Mouse (Mus musculus) lung, postnatal 36 days (tissue): ENCODE data around the gene Trp53i13.
"Not testable (repeated sequence)": the region's sequence is repeated elsewhere in the genome, so short reads cannot be mapped to it uniquely, and the experiment has no call there.

Source experiments
- DNase-seq: peaks from one replicate; pipeline ENCODE4 v3.0.0; 2022; ENCODE audit warnings: mixed read lengths

Gene Trp53i13

DNA sequence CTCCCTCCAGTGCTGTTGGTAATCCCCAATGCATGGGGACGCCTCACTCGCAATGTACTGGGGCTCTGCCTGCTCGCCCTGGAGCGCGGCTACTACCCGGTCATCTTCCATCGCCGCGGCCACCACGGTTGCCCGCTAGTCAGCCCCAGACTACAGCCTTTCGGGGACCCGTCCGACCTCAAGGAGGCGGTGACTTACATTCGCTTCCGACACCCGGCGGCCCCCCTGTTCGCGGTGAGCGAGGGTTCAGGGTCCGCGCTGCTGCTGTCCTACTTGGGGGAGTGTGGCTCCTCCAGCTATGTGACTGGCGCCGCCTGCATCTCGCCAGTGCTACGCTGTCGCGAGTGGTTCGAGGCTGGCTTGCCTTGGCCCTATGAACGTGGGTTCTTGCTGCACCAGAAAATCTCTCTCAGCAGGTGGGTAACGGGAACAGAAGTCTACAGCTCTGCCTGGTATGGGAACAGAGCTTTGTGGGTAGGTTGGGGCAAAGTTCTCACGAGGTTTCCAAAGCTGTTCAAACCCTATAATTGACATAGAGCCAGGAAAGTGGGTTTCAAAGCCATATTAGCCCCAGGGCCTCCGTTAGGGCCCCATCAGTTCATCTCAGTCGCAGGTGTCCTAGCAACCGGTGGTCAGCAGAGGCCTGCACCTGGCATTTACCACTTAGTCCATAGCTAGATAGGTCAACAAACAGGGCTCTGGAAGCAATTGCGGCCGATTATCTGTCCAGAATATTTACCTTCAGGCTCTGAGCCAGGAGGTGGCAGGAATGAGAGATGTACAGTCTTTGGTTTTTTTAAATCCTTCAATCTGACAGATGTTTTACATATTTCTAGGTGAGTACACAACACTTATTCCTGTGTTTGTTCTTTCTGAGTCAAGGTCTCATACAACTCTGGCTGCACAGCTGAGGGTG is at the start of gene Trp53i13:
TSS of gene Trp53i13 (minus strand) at position 344 of the 916 bp plus-strand sequence.
- DNase-seq: no peak

- DNase-seq: no peak
These were observed 29.5 kb upstream of the Trp53i13 start for GRCm38 (mm10) chr11:77545261-77545660.

DNA sequence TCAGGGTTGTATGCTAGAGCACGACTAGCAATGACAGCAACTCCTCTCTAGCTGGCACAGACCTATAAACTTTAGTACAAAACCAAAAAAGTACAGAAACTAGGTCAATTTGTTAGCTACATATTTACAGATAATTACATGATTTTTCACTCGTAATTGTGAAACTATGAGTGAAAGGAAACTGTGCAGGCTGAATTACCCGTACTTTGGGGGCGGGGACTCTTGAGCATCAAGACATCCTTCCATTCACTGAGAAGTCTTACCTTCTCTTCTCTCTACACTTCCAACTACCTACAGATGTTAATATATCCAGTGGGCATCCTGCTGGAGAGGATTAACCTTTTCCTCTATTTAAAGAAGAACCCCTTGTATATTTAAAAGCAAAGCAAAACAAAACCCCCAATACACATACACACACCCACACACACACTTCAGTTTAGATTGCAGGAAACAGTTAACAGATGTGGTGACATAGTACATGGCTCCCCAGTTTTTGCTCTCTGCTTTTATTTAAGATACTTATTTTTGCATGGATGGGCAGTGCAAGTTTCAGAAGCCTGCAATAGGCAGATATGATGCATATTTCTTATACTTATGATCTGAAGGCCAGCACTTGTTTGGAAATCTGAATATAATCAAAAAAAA is 16.5 kb upstream of the Trp53i13 start:
- DNase-seq: no peak

DNA sequence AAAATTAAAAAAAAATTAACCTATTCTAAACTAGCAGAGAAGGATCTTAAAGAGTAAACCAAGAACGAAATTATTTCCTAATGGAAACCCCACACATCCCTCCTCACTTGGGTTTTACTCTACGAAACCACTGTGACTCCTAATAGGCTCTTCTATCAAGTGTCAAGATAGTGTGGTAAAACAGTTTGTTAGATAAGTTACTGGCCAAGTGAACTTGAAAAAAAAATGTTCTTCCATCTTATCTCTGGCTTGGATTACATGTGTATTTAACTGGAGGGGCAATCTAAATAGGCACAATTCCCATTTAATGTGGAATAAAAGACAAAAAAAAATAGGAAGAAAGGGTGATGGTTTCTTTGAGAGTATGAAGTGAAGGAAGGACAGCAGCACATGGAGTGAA is 15.1 kb upstream of the Trp53i13 start:
- DNase-seq: no peak

DNA sequence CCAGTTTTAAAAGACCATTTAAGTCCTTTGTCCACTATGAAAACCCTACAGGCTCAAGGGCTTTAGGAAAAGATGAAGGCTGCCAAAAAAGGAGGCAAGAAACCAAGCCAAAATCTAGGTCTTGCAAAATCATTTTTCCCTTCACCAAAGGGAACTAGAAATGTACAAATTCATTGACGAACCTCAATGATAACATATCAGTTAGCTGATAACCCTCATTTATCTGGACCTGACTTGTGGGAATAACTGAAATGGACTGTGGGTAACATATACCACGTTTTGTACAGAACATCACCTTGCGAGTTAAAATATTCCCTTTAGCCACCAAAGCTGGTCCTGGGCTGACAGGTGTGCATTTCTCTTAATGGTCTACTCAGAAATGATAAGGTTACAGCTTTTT is 13.9 kb upstream of the Trp53i13 start:
- DNase-seq: no peak

DNA sequence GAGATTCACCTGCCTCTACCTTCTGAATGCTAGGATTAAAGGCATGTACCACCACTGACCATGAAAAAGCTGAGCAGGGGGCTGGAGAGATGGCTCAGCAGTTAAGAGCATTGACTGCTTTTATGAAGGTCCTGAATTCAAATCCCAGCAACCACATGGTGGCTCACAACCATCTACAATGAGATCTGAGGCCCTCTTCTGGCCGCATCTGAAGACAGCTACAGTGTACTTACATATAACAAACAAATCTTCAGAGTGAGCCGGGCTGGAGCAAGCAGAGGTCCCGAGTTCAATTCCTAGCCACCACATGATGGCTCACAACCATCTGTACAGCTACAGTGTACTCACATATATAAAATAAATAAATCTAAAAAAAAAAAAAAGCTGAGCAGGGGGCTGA is 12.6 kb upstream of the Trp53i13 start:
- DNase-seq: not testable (repeated sequence)

DNA sequence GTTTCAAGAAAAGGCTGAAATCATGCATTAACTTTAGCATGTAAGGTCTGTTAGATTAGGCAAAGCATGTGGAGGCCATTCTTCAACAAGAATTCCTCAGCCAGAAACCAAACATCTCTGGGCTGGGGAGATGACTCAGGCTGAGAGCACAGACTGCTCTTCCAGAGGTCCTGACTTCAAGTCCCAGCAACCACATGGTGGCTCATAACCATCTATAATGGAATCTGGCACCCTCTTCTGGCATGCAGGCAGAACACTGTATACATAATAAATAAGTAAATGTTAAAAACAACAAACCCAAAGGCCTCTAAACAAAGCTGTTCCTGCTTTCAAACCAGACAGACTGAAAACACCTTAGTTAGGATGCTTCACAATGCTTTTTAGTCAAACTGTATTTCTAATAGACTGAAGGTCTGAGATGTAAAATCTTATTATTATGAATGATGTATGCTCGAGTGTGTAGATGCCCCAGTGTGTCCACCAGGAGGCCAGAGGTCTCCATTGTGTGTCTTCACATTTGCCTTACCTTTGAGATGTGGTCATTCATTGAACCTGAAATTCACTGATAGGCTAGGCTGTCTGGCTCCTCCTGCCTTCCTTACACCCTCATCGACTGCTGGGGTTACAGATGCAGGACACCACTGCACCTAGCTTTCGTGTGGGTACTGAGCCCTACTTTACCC is 10.2 kb upstream of the Trp53i13 start:
- DNase-seq: no peak

- peak; percentile 74 for DNase-seq
These were observed 5.1 kb upstream of the Trp53i13 start for GRCm38 (mm10) chr11:77520601-77521529.

- DNase-seq: peak; percentile 81
These were observed 3.3 kb upstream of the Trp53i13 start, which contains the start of gene Gm10392 for GRCm38 (mm10) chr11:77519043-77519442. Gene Gm10392 (minus strand): TSS chr11:77519198.

DNA sequence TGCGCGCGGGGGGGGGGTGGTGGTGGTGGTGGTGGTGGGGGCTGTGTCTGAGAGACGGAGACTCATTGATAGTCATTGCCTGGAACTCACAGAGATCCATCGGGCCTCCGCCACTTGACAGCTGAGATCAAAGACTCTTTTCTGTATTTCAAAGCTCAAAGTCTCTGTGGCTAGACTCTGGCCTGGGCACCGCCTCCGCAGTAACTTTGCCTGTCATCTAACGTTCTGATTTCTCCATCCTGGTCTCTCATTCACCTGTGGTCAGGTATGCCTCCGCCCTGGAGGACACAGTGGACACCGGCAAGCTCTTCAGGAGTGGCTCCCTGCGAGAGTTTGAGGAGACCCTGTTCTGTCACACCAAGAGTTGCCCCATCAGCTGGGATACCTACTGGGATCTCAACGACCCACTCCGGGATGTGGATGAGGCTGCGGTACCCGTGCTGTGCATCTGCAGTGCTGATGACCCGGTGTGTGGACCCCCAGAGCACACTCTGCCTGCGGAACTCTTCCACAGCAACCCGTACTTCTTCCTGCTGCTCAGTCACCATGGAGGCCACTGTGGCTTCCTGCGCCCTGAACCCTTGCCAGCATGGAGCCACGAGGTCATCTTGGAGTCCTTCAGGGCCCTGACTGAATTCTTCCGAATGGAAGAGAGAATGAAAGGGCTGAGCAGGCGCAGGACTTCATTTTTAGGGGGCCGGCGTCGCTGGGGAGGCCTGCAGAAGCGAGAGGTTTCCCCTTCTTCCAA is 2.4 kb upstream of the Trp53i13 start:
- no peak for DNase-seq

DNA sequence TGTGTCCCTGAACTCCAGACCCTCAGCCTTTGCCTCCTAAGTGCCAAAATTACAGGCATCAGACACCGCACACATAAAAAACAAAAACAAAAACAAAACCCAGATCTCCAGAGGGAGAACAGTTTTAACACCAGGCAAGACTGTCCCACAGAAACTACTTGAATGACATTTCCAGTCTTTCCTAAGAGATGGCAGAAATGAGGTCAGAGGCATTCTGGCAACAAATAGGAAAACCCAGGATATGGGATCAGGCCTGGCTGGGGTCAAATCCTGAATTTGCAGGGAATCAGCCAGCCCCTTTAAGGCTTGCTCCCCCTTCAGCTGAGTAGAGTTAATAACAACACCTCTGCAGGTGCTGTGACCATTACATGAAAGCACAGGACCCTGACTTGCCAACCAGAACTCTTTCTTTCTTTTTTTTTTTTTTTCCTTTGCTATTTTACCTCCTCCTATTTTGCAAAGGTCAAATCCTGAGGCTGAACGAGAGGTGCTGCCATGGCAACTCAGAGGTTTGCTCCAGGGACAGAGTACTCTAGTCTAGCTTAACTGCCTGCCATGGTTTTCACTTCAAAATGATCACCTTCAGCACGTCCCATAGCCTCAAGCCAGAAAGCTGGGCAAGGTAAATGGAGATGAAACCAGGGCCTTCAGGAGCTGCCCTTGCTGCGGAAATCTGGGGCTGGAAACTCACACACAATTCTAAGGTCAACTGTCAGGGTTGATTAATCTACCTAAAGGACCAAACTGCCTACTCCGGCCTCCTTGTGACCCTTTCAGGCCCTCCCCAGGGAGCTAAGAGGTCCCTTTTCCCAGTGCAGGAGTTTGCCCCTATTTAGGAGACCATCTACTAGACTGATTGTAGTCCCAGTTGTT is 1.0 kb upstream of the Trp53i13 start:
- no peak for DNase-seq

- DNase-seq: peak; percentile 89
These were observed 746 bp downstream of the Trp53i13 start, which contains the start of gene Abhd15 for GRCm38 (mm10) chr11:77514832-77515636. Gene Abhd15 (plus strand): TSS chr11:77515121.

- DNase-seq: no peak
These were observed 1.4 kb downstream of the Trp53i13 start for GRCm38 (mm10) chr11:77514281-77514831.

DNA sequence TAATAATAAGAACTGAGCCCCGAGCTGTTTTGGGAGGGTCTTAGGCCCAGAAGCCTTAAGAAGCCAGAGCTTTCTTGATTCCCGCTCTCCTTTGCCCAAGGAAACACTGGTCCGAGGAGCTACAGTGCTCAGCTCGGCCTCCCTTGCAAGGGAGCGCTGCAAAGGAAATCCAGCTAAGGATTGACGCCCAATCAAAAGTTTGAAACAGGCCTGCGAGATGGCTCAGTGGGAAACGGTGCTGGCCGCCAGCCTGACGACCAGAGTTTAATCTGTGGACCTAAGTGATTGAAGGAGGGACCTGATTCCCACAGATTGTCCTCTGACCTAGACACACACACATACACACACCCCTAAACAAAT is 2.0 kb downstream of the Trp53i13 start:
- DNase-seq: peak; percentile 34

- peak; percentile 89 for DNase-seq
These were observed 2.6 kb downstream of the Trp53i13 start for GRCm38 (mm10) chr11:77512891-77513810.

DNA sequence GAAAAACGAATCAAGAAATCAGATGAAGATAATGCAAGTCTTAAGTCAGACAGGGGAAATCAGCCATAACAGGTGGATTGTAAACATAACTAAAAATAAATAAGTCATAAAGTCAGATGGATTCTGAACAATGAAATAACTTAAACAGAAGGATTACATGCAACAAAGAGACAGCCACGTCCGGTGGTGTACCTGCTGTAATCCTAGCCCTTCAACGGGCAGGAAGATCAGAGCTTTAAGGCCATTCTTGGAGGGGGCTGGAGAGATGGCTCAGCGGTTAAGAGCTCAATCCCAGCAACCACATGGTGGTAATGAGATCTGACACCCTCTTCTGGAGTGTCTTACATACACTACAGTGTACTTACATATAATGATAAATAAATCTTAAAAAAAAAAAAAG is 4.4 kb downstream of the Trp53i13 start:
- no peak for DNase-seq

- peak; percentile 90 for DNase-seq
These were observed 7.4 kb downstream of the Trp53i13 start for GRCm38 (mm10) chr11:77508068-77509021.
